Mouse (Mus musculus): Measurements from ENCODE around the gene Gm2115.

Gm2115 gene

GRCm38 (mm10) chr7:84586360-84587100 lies 57.8 kb downstream of the Gm2115 start:
- in situ Hi-C loops (cut with MboI, MseI): loop anchor here (5.0 to 10.0 kb wide), 2 partner anchors 409 to 758 kb away; no protein-coding TSS in a partner anchor

GRCm38 (mm10) chr7:84587101-84587783 lies 58.5 kb downstream of the Gm2115 start:
- in situ Hi-C loops (cut with MboI, MseI): loop anchor here (5.0 to 10.0 kb wide), 2 partner anchors 410 to 758 kb away; no protein-coding TSS in a partner anchor

GRCm38 (mm10) chr7:84590622-84591021 lies 61.9 kb downstream of the Gm2115 start:
- in situ Hi-C loops (cut with MboI, MseI): loop anchor here (5.0 kb wide), 1 partner anchor 182 kb away; no protein-coding TSS in a partner anchor

DNA sequence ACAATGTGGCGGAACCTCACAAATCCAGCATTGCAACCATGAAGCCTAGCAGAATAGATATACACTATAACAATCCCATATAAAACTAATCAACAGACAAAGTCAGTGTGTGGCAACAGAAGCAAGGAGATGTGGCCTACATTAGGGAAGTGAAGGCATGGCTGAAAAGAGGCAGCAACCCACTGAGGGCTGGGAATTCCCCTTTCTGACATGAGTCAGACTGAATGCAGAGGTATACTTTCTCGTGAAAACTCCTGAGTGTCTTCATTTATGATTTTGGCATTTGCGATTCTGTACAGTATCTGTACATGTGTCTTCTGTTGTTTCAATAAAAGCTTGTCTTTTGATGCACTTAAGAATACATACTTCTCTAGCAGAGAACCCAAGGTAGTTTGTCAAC lies 62.6 kb downstream of the Gm2115 start:
- in situ Hi-C loops (cut with MboI, MseI): loop anchor here (5.0 kb wide), 1 partner anchor 181 kb away; no protein-coding TSS in a partner anchor

DNA sequence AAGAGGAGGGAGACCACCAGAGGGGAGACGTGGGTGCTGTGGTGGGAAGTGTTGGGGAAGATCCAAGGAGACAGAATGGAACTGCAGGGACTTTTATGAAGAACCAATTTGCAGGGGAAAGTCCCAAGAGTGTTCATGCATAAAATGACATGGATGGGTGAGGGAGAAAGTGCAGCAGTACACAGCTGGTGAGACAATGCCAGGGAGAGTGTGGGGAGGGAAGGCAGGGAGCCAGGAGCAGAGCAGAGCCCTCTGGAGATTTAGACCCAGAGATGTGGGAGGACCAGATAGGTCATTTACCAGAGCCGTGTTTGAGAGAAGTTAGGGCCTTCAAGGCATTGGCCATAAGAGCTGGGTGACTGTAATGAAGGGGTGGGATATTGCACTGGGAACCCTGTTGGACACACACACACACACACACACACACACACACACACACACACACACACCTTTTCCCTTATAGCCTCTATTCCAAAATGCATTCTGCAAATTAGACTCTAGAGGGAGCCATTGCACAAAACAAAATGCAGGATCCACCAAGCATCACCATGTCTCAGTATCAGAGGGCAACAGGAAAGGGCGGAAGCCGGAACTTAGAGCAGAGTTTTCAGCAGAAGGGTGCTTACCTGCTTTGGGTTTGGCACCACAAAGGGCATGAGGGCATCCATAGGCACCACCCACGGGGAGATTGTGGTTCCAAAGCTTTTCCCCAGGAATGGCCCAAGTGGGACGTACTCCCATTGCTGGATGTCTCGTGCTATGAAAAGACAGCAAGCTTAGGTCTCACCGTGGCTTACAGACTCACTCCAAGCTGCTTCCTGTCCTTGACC lies 65.5 kb downstream of the Gm2115 start:
- in situ Hi-C loops (cut with MboI, MseI): loop anchor here (5.0 kb wide), 1 partner anchor 178 kb away; no protein-coding TSS in a partner anchor

DNA sequence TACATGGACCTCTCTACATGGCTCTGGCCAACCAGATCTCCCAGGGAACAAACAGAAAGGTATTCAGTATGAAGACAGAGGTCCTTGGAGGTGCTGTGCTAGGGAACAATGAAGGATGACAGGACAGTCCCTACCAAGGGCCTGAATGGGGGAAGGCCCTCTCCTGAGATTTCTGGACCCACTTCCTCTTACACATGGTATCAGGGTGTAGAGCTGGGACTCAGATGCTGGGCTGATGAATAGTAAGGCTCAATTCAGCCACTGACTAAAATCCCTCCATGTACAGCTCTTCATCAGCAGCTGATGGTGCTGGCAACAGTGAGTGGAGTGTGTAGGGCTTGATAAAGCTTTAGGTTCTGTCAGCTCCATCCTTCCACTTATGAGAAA lies 66.2 kb downstream of the Gm2115 start:
- in situ Hi-C loops (cut with MboI, MseI): loop anchor here (5.0 kb wide), 1 partner anchor 177 kb away; no protein-coding TSS in a partner anchor

DNA sequence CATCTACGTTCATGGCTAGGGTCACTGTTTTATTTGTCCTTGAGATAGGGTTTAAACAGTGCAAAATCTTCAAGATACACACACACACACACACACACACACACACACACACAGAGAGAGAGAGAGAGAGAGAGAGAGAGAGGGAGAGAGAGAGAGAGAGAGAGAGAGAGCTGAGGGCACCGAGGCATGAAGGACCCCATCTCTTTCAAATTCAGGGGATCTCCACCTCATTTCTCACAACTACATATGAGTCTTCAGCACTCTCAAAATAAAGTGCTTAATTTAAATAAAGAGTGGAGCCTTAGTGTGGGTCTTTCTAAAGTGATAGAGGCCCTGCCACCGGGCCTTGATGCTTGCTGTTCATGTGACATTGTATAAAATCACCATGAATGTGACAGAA lies 67.2 kb downstream of the Gm2115 start:
- in situ Hi-C loops (cut with MboI, MseI): no loop called here

DNA sequence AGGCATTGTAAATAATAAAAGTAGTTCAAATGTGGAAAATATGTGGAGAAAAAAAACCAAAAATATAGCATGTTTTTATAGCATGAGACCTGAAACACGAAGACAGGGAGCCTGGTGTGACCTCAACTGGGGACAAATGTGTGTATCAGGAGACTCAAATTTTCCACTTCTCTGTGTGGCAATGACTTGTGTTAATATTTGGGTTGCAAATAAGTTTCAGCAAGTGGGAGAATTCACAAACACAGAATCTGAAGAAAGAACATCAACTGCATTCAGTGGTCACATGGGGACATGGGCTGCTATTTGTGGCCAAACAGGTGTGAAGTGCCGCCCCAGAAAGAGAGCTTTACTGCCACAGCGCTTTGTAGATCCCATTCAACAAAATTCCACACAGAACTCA lies 67.9 kb downstream of the Gm2115 start:
- in situ Hi-C loops (cut with MboI, MseI): no loop called here

GRCm38 (mm10) chr7:84600631-84601030 lies 71.9 kb downstream of the Gm2115 start:
- in situ Hi-C loops (cut with MboI, MseI): no loop called here

DNA sequence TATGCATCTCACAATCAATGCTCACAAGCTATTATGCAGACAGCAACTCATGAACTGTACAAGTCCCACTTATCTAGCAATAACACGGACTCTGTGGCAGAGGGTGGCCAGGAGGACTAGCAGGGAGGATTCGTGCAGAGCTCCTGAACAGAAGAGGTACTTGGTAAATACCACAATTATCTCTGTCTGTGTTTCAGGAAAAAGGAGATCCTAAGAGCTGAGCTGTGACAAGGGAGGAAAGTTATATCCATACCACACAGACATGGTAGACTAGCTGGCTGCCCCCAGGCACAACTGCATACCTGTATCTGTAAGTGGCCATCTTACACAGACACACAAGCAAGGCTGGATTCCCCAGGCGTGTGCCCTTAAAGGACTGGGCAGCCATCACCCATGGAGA lies 72.6 kb downstream of the Gm2115 start:
- in situ Hi-C loops (cut with MboI, MseI): no loop called here

GRCm38 (mm10) chr7:84604501-84604900 lies 75.7 kb downstream of the Gm2115 start:
- in situ Hi-C loops (cut with MboI, MseI): no loop called here

GRCm38 (mm10) chr7:84605033-84605687 lies 76.4 kb downstream of the Gm2115 start:
- in situ Hi-C loops (cut with MboI, MseI): loop anchor here (5.0 kb wide), 1 partner anchor 77 kb away; no protein-coding TSS in a partner anchor

- in situ Hi-C loops (cut with MboI, MseI): loop anchor here (5.0 kb wide), 1 partner anchor 77 kb away; no protein-coding TSS in a partner anchor
Measured at GRCm38 (mm10) chr7:84605704-84606292, 77.0 kb downstream of the Gm2115 start.

DNA sequence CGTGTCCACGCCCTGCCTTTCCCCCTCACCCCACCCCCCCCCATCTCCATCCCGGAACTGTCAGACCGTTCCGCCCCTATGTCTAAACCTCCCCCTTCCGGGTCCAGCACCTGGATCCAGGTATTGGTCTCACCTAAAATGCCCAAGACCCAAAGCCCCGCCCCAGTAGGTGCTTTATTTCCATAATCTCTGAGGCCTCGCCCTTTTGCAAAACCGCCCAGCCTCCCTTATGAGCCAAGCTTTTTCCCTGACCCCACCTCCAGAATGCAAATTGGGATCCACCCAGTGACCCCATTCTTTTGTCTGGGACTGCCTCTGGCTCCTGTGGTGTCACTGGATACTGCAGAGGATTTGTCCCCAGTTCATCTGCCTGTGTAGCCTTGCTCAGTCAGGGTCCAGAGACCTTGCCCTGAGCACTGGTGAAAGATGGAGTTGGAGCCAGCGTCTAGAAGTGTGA lies 77.6 kb downstream of the Gm2115 start, which contains the start of gene Fah:
TSS of gene Fah (minus strand) at position 430 of the 457 bp plus-strand sequence.
- in situ Hi-C loops (cut with MboI, MseI): loop anchor here (5.0 kb wide), 1 partner anchor 76 kb away; no protein-coding TSS in a partner anchor

- in situ Hi-C loops (cut with MboI, MseI): no loop called here
Measured at GRCm38 (mm10) chr7:84611609-84612008, 82.9 kb downstream of the Gm2115 start.

DNA sequence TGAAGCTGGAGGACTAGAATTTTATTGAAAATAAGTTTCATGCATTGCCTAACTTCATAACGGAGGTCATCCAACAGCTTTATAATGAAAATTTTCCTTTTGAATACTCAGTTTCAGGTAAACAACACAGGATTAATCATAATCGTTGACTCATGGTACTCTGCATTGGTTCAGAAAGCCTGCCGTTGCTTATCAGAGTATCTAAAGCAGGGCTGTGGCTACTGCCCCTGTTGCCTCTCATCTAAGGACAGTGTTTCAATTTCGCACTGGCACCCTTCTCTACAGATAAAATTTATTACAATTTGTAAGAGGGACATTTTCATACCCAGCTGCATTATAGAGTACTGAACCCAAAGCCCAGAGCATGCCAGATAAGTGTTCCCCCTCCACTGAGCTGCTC lies 83.7 kb downstream of the Gm2115 start:
- in situ Hi-C loops (cut with MboI, MseI): no loop called here

DNA sequence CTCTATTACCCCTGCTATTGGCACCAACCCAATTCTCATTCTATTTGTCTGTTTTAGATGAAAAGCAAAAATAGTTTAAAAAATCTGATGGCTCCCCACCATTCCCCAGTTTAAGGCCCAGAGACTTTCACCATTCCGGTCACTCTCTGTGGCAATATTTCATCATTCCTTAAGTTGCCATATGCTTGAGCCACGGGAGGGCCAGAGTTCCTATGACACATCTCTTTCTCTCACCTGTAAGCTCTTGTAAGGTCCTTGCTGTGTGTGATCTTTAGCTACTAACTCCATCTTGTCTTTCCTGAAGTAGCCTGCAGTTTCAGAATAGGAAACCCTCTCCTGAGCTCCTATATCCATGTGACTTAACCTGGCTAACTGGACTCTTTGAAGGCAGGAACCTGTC lies 90.2 kb downstream of the Gm2115 start:
- in situ Hi-C loops (cut with MboI, MseI): no loop called here

GRCm38 (mm10) chr7:84620956-84621355 lies 92.2 kb downstream of the Gm2115 start:
- in situ Hi-C loops (cut with MboI, MseI): no loop called here

GRCm38 (mm10) chr7:84623718-84624117 lies 95.0 kb downstream of the Gm2115 start:
- in situ Hi-C loops (cut with MboI, MseI): no loop called here

- in situ Hi-C loops (cut with MboI, MseI): no loop called here
Measured at GRCm38 (mm10) chr7:84631878-84632277, 103.1 kb downstream of the Gm2115 start.
